Mouse (Mus musculus) liver, embryonic 18 days (tissue): Measurements from ENCODE around the gene Ppox. TPM values are rescaled to one million over a fixed set of nuclear protein-coding genes. Genes with fewer than 3 reads are reported as not detected.

Source experiments
- polyA plus RNA-seq: library from polyadenylated mRNA; depleted of rRNA; stranded (reverse); fragments of >200 nt; gene quantifications from 2 replicates; pipeline ENCODE4 v1.2.3, GENCODE M21; 2012; rRNA removed

The Ppox gene
- 93.0 and 104 TPM in 2 replicates for polyA plus RNA-seq

DNA sequence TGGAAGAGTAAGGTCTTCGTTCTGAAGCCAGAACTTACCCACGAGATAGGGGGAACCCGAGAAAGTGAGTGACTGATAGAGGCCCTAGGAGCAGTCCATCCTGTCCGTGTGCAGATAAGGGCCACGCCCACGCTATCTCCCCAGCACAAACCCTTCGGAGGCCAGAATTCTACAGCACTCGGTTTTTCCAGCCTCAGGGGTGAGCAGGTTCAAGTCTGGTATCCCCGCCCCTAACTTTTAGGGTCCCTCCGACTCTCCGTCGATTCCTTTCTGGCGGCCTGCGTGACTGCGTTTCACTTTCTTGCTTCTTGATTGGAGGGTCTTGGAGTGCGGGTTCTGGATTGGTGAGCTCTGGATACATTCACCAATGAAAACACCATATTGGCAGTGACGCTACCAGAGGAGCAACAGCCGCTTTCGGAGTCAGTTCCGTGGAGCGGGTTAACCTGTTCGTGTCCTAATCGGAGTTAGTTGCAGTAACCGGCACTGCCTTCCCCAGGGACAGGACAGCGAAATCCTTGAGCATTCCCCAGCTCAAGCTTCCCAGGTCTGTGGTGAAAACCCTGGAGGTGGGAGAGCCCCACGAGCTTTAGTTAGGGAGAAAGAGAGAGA is at the start of gene Ppox:
TSS of gene Ppox (minus strand) at position 271 of the 612 bp plus-strand sequence.

DNA sequence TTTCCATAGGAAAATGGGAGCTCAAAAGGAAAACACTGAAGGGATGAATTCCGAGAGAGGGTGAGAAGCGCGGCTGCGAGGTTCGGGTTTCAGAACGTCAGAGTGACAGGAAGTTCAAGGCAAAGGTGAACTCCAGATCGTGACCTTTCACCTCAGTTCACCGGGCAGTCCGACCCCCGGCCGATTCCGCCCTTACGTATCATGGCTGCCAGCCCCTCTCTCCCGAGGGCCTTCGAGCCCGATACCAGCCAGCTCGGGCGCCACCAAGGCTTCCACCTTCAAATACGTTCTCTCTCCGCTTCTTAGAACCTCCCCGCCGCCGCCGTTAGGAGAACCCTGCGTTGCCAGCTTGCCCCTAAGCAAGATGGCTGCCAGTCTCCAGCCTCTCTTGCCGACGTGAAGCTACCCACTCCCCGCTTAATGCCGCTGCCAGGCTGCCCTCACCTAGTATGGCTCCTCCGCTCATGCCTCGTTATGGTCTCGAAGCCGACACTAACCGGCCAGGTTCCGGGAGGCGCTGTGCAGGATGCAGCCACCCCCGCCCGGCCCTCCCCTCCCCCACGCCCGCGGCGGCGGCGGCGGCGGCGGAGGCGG is 48.0 kb upstream of the Ppox start, which contains the start of gene Dedd:
TSS of gene Dedd (plus strand) at position 307 of the 594 bp plus-strand sequence.

DNA sequence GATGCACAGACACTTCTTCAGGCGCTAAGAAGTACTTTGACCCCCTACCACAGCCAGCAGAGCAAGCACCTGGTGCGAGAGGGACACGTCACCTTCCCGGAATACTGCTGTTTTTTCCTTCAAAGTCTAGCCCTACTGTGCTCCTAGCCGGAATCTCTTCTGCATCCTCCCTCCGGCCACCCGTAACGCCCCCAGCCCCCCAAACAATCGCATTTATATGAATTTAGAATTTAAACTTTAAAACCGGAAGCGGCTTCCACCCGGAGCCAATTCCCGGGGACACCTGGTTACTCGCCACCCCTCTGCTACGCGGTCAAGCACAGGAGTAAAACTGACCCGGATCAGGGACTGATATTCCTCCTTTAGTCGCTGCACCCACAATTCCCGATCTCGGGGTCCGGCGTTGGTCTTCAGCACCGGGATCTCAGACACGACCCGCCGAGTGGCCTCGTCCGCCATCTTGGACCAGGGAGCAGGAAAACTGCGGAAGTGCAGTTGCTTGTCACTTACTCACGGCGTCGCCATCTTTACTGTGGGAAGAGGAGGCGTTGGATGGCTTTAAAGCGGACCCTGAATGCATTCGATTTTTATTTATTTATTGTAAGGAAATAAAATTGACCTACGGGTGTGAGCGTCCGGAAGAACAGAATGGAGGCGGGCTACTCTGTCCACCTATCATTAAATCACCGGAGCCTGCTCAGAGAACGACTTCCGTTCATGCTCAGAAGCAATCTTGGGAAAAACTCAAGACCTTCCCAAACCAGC is 13.5 kb upstream of the Ppox start, which contains the start of gene Ufc1:
TSS of gene Ufc1 (minus strand) at position 727 of the 765 bp plus-strand sequence.

DNA sequence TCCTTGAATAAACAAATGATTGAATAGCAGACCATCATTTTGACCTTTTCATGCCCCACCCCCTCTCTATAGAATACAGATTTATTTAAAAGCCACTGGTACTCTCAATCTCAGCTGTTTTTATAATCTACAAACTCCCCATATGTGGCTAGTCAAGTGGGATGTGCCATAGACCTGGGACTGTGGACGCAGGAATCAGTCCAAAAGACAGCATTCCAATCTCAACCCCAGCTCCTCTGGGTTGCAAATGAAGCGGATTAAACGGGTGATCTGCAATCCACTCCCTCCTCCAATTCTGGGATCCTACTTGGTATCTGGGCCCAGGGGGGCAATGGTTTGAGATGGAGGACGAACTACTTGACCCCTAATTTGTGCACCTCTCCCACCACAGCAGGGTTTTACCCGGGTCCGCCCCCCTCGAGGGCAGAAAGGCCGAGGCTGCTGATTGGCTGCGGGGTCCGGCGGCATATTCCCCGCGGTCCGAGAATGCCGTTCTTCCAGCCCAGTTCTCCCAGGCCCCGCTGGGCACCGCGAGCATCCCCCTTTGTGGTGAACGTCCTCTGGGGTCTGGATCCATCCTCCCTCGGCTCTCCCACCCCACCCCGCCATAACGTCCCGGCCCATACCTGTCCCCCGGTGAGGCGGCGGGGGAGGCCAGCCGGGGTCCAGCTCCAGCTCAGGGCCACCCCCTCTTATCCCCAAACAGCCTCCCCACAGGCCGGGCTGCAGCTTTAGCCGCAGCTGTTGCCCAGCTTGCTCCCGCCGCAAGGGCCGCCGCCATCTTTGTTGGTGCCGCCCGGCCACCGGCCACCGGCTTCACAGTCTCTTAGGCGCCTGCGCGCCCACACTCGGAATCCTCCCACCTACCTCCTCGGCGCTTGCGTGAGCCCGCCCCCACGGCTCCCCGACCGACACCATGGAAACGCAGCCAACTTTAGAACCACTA is 6.4 kb upstream of the Ppox start, which contains the start of gene Usp21:
TSS of gene Usp21 (minus strand) at position 856 of the 946 bp plus-strand sequence.

DNA sequence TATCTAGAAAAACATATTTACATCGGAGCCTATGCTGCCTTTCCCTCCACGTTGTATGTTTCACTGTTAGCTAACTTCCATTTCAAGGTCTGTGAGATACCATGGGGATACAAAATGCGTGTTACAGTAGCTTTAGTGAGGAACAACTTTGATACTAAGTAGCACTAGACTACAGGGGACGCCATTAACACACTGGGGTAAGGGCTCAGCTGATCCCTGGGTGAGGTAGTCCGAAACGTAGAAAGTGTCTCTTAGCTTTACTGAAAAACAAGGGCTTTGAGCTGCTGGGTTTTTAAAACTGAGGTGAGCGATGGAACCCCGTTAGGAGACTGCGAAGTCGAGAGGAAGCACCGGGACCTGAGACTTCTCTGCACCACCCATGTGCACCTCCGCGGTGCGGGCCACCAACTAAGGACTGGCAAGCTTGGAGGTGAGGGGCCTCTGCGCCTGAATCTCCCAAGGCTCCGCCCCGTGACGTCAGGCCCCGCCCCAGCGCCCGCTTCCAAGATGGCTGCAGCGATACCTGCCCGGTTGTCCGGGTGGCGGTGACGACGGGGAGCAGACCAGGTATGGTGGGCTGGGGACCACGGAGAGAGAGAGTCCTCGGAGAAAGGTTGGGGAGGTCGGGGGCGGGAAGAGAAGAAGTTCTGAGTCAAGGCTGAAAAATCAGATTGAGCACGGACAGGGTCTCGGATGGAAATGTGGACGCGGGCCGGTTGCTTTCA is 11.0 kb downstream of the Ppox start, which contains the start of gene B4galt3:
TSS of gene B4galt3 (plus strand) at position 481 of the 725 bp plus-strand sequence.

DNA sequence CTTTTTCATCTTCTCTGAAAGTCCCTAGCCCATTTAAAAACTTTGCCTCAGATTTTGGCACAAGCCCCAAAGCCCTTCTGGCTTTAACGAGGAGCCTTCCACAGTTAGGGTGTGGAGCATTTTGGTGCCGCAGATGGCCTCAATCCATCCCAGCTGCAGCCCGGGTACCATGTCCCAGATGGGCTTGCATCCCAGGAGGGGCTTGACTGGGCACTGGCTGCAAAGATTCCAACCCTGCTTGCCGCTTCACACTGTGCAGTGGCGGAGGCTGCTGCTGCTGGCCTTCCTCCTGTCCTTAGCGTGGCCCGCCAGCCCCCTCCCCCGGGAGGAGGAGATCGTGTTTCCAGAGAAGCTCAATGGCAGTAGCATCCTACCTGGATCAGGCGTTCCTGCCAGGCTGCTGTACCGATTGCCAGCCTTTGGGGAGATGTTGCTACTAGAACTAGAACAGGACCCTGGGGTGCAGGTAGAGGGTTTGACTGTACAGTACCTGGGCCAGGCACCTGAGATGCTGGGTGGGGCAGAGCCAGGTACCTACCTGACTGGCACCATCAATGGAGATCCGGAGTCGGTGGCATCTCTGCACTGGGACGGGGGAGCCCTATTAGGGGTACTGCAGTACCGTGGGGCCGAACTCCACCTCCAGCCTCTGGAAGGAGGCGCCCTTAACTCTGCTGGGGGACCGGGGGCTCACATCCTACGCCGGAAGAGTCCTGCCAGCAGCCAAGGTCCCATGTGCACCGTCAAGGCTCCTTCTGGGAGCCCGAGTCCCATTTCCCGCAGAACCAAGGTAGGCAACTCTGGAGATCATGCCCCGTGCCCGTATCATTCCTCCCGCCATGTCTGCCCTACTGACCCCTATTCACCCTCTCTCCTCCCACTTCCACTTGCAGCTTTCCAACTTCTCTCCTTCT is 30.0 kb downstream of the Ppox start, which contains the start of gene Ndufs2:
TSS of gene Ndufs2 (minus strand) at position 709 of the 914 bp plus-strand sequence.

DNA sequence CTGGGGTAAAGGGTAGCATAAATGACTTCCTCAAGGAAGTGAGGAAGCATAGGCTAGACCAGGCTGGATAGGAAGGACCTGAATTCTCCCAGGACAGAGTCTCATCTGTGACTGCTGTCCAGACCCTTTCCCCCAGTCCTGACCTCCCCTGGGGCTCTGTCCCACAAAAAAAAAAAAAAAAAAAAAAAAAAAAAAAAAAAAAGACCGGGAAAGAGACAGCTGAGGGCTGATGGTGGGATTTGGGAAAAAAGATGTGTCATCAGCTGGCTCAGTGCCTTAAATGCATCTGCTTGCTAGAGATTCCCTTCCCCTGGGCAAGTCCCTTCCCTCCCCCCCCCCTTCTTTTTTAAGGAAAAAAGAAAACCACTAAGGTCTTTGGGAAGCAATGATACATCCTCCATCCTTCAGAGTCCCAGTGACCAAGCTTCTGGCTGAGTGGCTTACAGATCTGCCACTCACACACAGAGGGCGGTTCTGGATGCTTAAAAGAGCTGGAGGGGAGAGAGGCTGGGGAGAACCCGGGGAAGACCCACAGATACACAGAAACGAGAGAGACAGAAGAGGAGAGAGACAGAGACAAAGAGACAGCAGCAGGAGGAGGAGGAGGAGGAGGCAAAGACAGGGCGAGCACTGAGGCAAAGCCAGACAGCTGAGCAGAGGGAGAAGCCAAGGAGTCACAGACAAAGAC is 30.9 kb downstream of the Ppox start, which contains the start of gene Adamts4:
TSS of gene Adamts4 (plus strand) at position 509 of the 688 bp plus-strand sequence.

DNA sequence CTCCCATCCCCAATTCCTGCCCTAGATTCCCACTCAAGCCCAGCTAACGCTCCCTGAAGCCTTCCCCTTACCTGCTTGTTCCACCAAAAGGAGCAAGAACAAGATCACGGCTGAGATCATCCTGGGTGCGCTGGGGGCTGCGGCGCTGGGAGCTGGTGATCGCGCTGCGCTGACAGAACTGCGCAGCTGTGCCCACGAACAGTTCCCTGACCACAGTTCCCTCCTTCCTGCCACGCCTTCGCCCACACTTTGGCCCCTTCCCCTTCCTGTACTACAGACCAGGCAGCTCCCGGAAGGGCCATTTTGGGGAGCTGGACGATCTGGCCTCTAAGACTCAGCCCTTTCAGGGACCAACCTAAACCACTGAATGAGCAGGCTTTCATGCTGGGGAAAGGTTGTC is 46.9 kb downstream of the Ppox start, which contains the start of gene Fcer1g:
TSS of gene Fcer1g (minus strand) at position 240 of the 400 bp plus-strand sequence.

Other genes starting within 250 kb of the Ppox start
- gene Fcgr3, start 216.3 kb downstream of the Ppox start, polyA plus RNA-seq, result 39.4 and 40.8 TPM in 2 replicates
- gene Cfap126, start 167.3 kb downstream of the Ppox start, polyA plus RNA-seq, result 2.9 and 3.3 TPM in 2 replicates
- 184 and 192 TPM in 2 replicates for gene Sdhc, start 130.6 kb downstream of the Ppox start, polyA plus RNA-seq
- 0.12 and 0.14 TPM in 2 replicates for gene Mpz, start 130.5 kb downstream of the Ppox start, polyA plus RNA-seq
- gene Pcp4l1, start 84.9 kb downstream of the Ppox start, polyA plus RNA-seq, result 6.4 and 7.7 TPM in 2 replicates
- gene Nr1i3, start 67.2 kb downstream of the Ppox start, polyA plus RNA-seq, result 22.1 and 22.4 TPM in 2 replicates
- 8.5 and 9.6 TPM in 2 replicates for gene Tomm40l, start 58.7 kb downstream of the Ppox start, polyA plus RNA-seq
- 8,837 and 9,746 TPM in 2 replicates for gene Apoa2, start 56.1 kb downstream of the Ppox start, polyA plus RNA-seq
- 137 and 142 TPM in 2 replicates for gene Fcer1g, start 46.8 kb downstream of the Ppox start, polyA plus RNA-seq
- 0.38 and 0.57 TPM in 2 replicates for gene Adamts4, start 30.8 kb downstream of the Ppox start, polyA plus RNA-seq
- 88.9 and 92.7 TPM in 2 replicates for gene Ndufs2, start 29.8 kb downstream of the Ppox start, polyA plus RNA-seq
- gene B4galt3, start 10.9 kb downstream of the Ppox start, polyA plus RNA-seq, result 16.3 and 19.1 TPM in 2 replicates
- gene Usp21, start 6.8 kb upstream of the Ppox start, polyA plus RNA-seq, result 16.0 and 16.9 TPM in 2 replicates
- 23.6 and 24.6 TPM in 2 replicates for gene Ufc1, start 13.8 kb upstream of the Ppox start, polyA plus RNA-seq
- gene Dedd, start 48.0 kb upstream of the Ppox start, polyA plus RNA-seq, result 20.5 and 20.8 TPM in 2 replicates
- 59.7 and 61.3 TPM in 2 replicates for gene Nit1, start 64.5 kb upstream of the Ppox start, polyA plus RNA-seq
- gene Pfdn2, start 64.5 kb upstream of the Ppox start, polyA plus RNA-seq, result 28.2 and 36.2 TPM in 2 replicates
- gene Klhdc9, start 79.6 kb upstream of the Ppox start, polyA plus RNA-seq, result 0.13 and 0.22 TPM in 2 replicates
- gene Nectin4, start 88.9 kb upstream of the Ppox start, polyA plus RNA-seq, result 0.38 and 0.41 TPM in 2 replicates
- gene Arhgap30, start 107.8 kb upstream of the Ppox start, polyA plus RNA-seq, result 6.1 and 6.7 TPM in 2 replicates
- 22.7 and 23.6 TPM in 2 replicates for gene Usf1, start 130.1 kb upstream of the Ppox start, polyA plus RNA-seq
- gene Tstd1, start 137.7 kb upstream of the Ppox start, polyA plus RNA-seq, result 4.3 and 5.4 TPM in 2 replicates
- 32.6 and 33.7 TPM in 2 replicates for gene F11r, start 156.3 kb upstream of the Ppox start, polyA plus RNA-seq
- 3.8 and 4.0 TPM in 2 replicates for gene Alyref2, start 222.3 kb upstream of the Ppox start, polyA plus RNA-seq